ENCODE assay signal across 8 mouse cellular contexts in genomic region chr11:50236937-50237835, GRCm38 (mm10). TPM values are rescaled to one million over a fixed set of nuclear protein-coding genes. Genes with fewer than 3 reads are reported as not detected.
DNase-seq lines count a peak whose midpoint lies in the region; ATAC-seq and TF ChIP-seq lines count a peak whose summit lies in the region.

No protein-coding gene starts in this region.

- 2% methylated on average over 66 of the region's 66 CpGs for WGBS in hindbrain, embryonic 15.5 days
- 1% methylated on average over 66 of the region's 66 CpGs for WGBS in midbrain, embryonic 10.5 days

- H3K36me3 ChIP-seq in hindbrain, embryonic 15.5 days = peaks cover 32% of the 10 kb centered on the region
- H3K36me3 ChIP-seq in midbrain, embryonic 10.5 days = peaks cover 33% of the 10 kb centered on the region

- peak overlapping the region; percentile 48 for H3K9ac ChIP-seq in hindbrain, embryonic 15.5 days

- H3K9me3 ChIP-seq in hindbrain, embryonic 15.5 days = no peaks in the 10 kb centered on the region
- H3K9me3 ChIP-seq in midbrain, embryonic 10.5 days (replicated peaks) = no peaks in the 10 kb centered on the region

- H3K4me3 ChIP-seq in layer of hippocampus, adult 2 months = peak overlapping the region; percentile 86
- peak overlapping the region; percentile 64 for H3K4me3 ChIP-seq in bone marrow macrophage, adult 2 months (ENCODE audit: insufficient read depth, low read length)
- H3K4me3 ChIP-seq in hindbrain, embryonic 15.5 days = peak overlapping the region; percentile 61
- H3K4me3 ChIP-seq in midbrain, embryonic 10.5 days = peak overlapping the region; percentile 77

- no peak for TF ChIP-seq POLR2A in bone marrow macrophage, adult 2 months (IDR thresholded peaks at IDR 0.05; ENCODE audit: borderline replicate concordance, low read depth, low read length)

- no peak for DNase-seq in layer of hippocampus, adult 2 months (ENCODE audit: low spot score in 2 of 2)
- DNase-seq in layer of hippocampus, postnatal 14 days (ENCODE audit: low spot score in 2 of 2) = no peak
- no peak for DNase-seq in midbrain, embryonic 10.5 days (ENCODE audit: low spot score)
- no peak for DNase-seq in layer of hippocampus, adult 9-10 months (ENCODE audit: low spot score)
- no peak for DNase-seq in cerebellum, postnatal 25 days
- no peak for DNase-seq in T-cell, adult 2 months (ENCODE audit: low spot score)

- ATAC-seq in hindbrain, embryonic 15.5 days (ENCODE audit: low FRiP score, low read depth) = peak; percentile 45

- H3K27ac ChIP-seq in layer of hippocampus, adult 2 months = peak overlapping the region; percentile 69
- H3K27ac ChIP-seq in bone marrow macrophage, adult 2 months (ENCODE audit: insufficient read depth, low read depth, low read length) = peak overlapping the region; percentile 73
- H3K27ac ChIP-seq in hindbrain, embryonic 15.5 days (replicated peaks) = no peak overlapping the region
- H3K27ac ChIP-seq in midbrain, embryonic 10.5 days (replicated peaks) = peak overlapping the region; percentile 64; the same call in 1 of the 2 replicates

- TF ChIP-seq CTCF in layer of hippocampus, adult 2 months (conservative IDR thresholded peaks at IDR 0.05) = no peak
- no peak for TF ChIP-seq CTCF in bone marrow macrophage, adult 2 months (IDR thresholded peaks at IDR 0.05; ENCODE audit: low read depth, low read length)

- peak overlapping the region; percentile 96 for H3K4me2 ChIP-seq in hindbrain, embryonic 15.5 days

- peaks cover 43% of the 10 kb centered on the region for H3K4me1 ChIP-seq in bone marrow macrophage, adult 2 months (ENCODE audit: control insufficient read depth, insufficient read depth, low read length)
- H3K4me1 ChIP-seq in hindbrain, embryonic 15.5 days (replicated peaks) = peaks cover 19% of the 10 kb centered on the region
- peaks cover 21% of the 10 kb centered on the region for H3K4me1 ChIP-seq in midbrain, embryonic 10.5 days

- no peaks in the 10 kb centered on the region for H3K27me3 ChIP-seq in hindbrain, embryonic 15.5 days
- peaks cover 55% of the 10 kb centered on the region for H3K27me3 ChIP-seq in midbrain, embryonic 10.5 days (ENCODE audit: low read depth, poor library complexity, severe bottlenecking)

RNA-seq across cellular contexts. Expression of gene Ltc4s, which starts 1.2 kb away (rescaled TPM):
- 1 to 10 TPM; 6.8 to 9.3 TPM for total RNA-seq in layer of hippocampus, adult 2 months (2021)
- total RNA-seq in layer of hippocampus, postnatal 14 days (2021) = 10 to 100 TPM; 13.1 to 13.8 TPM
- 13.1 and 18.1 TPM in 2 replicates for polyA plus RNA-seq in bone marrow macrophage, adult 2 months (2012; ENCODE audit: insufficient read depth, insufficient read length, missing spikeins)
- polyA plus RNA-seq in hindbrain, embryonic 15.5 days (2015; fragmentation: Nextera tagmentation; extraction: Ambion mirVana) = 2.3 and 2.9 TPM in 2 replicates
- 0.75 and 1.2 TPM in 2 replicates for polyA plus RNA-seq in midbrain, embryonic 10.5 days (2016; fragmentation: Nextera tagmentation; extraction: Ambion mirVana)

RNA-seq across cellular contexts. Expression of gene Mgat4b, which starts 26.5 kb away (rescaled TPM):
- total RNA-seq in layer of hippocampus, adult 2 months (2021) = 10 to 100 TPM; 91.2 to 93.0 TPM
- 100 to 1,000 TPM; 166 to 175 TPM for total RNA-seq in layer of hippocampus, postnatal 14 days (2021)
- 54.0 and 58.7 TPM in 2 replicates for polyA plus RNA-seq in bone marrow macrophage, adult 2 months (2012; ENCODE audit: insufficient read depth, insufficient read length, missing spikeins)
- 58.1 and 69.2 TPM in 2 replicates for polyA plus RNA-seq in hindbrain, embryonic 15.5 days (2015; fragmentation: Nextera tagmentation; extraction: Ambion mirVana)
- 12.1 and 18.1 TPM in 2 replicates for polyA plus RNA-seq in midbrain, embryonic 10.5 days (2016; fragmentation: Nextera tagmentation; extraction: Ambion mirVana)

RNA-seq across cellular contexts. Expression of gene Sqstm1, which starts 26.6 kb away (rescaled TPM):
- total RNA-seq in layer of hippocampus, adult 2 months (2021) = 100 to 1,000 TPM; 444 to 465 TPM
- 100 to 1,000 TPM; 343 to 377 TPM for total RNA-seq in layer of hippocampus, postnatal 14 days (2021)
- 560 and 577 TPM in 2 replicates for polyA plus RNA-seq in bone marrow macrophage, adult 2 months (2012; ENCODE audit: insufficient read depth, insufficient read length, missing spikeins)
- polyA plus RNA-seq in hindbrain, embryonic 15.5 days (2015; fragmentation: Nextera tagmentation; extraction: Ambion mirVana) = 422 TPM in 2 replicates
- 136 and 165 TPM in 2 replicates for polyA plus RNA-seq in midbrain, embryonic 10.5 days (2016; fragmentation: Nextera tagmentation; extraction: Ambion mirVana)

RNA-seq across cellular contexts. Expression of gene Maml1, which starts 54.9 kb away (rescaled TPM):
- 10 to 100 TPM; 10.1 to 10.8 TPM for total RNA-seq in layer of hippocampus, adult 2 months (2021)
- total RNA-seq in layer of hippocampus, postnatal 14 days (2021) = 10 to 100 TPM in 1 of 2 experiments, 1 to 10 TPM in 1; 9.6 to 10.5 TPM
- polyA plus RNA-seq in bone marrow macrophage, adult 2 months (2012; ENCODE audit: insufficient read depth, insufficient read length, missing spikeins) = 13.9 and 16.3 TPM in 2 replicates
- 3.2 and 3.6 TPM in 2 replicates for polyA plus RNA-seq in hindbrain, embryonic 15.5 days (2015; fragmentation: Nextera tagmentation; extraction: Ambion mirVana)
- polyA plus RNA-seq in midbrain, embryonic 10.5 days (2016; fragmentation: Nextera tagmentation; extraction: Ambion mirVana) = 5.4 and 5.6 TPM in 2 replicates
